Mouse (Mus musculus): Measurements from ENCODE around the gene Wwtr1. TPM values are rescaled to one million over a fixed set of nuclear protein-coding genes. Genes with fewer than 3 reads are reported as not detected.

The Wwtr1 gene
- total RNA-seq, 2 experiments from 2014 or later = 12.1 to 12.5 TPM

- DNase-seq (ENCODE audit: low spot score in 2 of 2) = no peak
Measured at GRCm38 (mm10) chr3:57562996-57563506, 12.7 kb downstream of the Wwtr1 start.

- no peak for DNase-seq (ENCODE audit: low spot score in 2 of 2)
Measured at GRCm38 (mm10) chr3:57558761-57559160, 16.9 kb downstream of the Wwtr1 start.

GRCm38 (mm10) chr3:57557408-57557807 is 18.3 kb downstream of the Wwtr1 start:
- DNase-seq (ENCODE audit: low spot score in 2 of 2) = no peak

GRCm38 (mm10) chr3:57555560-57555959 is 20.1 kb downstream of the Wwtr1 start:
- DNase-seq (ENCODE audit: low spot score in 2 of 2) = no peak

GRCm38 (mm10) chr3:57554890-57555239 is 20.8 kb downstream of the Wwtr1 start:
- DNase-seq (ENCODE audit: low spot score in 2 of 2) = no peak

GRCm38 (mm10) chr3:57554124-57554889 is 21.4 kb downstream of the Wwtr1 start:
- DNase-seq (ENCODE audit: low spot score in 2 of 2) = no peak

GRCm38 (mm10) chr3:57553108-57553507 is 22.6 kb downstream of the Wwtr1 start:
- DNase-seq (ENCODE audit: low spot score in 2 of 2) = no peak

GRCm38 (mm10) chr3:57551210-57551609 is 24.5 kb downstream of the Wwtr1 start:
- no peak for DNase-seq (ENCODE audit: low spot score in 2 of 2)

- no peak for DNase-seq (ENCODE audit: low spot score in 2 of 2)
Measured at GRCm38 (mm10) chr3:57550468-57551185, 25.1 kb downstream of the Wwtr1 start.

GRCm38 (mm10) chr3:57544154-57544553 is 31.6 kb downstream of the Wwtr1 start:
- no peak for DNase-seq (ENCODE audit: low spot score in 2 of 2)

GRCm38 (mm10) chr3:57542848-57543380 is 32.8 kb downstream of the Wwtr1 start:
- DNase-seq (ENCODE audit: low spot score in 2 of 2) = no peak

GRCm38 (mm10) chr3:57541205-57541604 is 34.5 kb downstream of the Wwtr1 start:
- no peak for DNase-seq (ENCODE audit: low spot score in 2 of 2)

- no peak for DNase-seq (ENCODE audit: low spot score in 2 of 2)
Measured at GRCm38 (mm10) chr3:57540474-57540873, 35.2 kb downstream of the Wwtr1 start.

GRCm38 (mm10) chr3:57535483-57536185 is 40.1 kb downstream of the Wwtr1 start:
- DNase-seq (ENCODE audit: low spot score in 2 of 2) = no peak

- no peak for DNase-seq (ENCODE audit: low spot score in 2 of 2)
Measured at GRCm38 (mm10) chr3:57534450-57534849, 41.3 kb downstream of the Wwtr1 start.

GRCm38 (mm10) chr3:57533876-57534275 is 41.8 kb downstream of the Wwtr1 start:
- no peak for DNase-seq (ENCODE audit: low spot score in 2 of 2)

GRCm38 (mm10) chr3:57532991-57533725 is 42.6 kb downstream of the Wwtr1 start:
- no peak for DNase-seq (ENCODE audit: low spot score in 2 of 2)

- no peak for DNase-seq (ENCODE audit: low spot score in 2 of 2)
Measured at GRCm38 (mm10) chr3:57530836-57531235, 44.9 kb downstream of the Wwtr1 start.

GRCm38 (mm10) chr3:57530221-57530620 is 45.5 kb downstream of the Wwtr1 start:
- no peak for DNase-seq (ENCODE audit: low spot score in 2 of 2)

- no peak for DNase-seq (ENCODE audit: low spot score in 2 of 2)
Measured at GRCm38 (mm10) chr3:57527154-57527553, 48.6 kb downstream of the Wwtr1 start.

- no peak for DNase-seq (ENCODE audit: low spot score in 2 of 2)
Measured at GRCm38 (mm10) chr3:57523093-57523492, 52.6 kb downstream of the Wwtr1 start.
